Mouse (Mus musculus) embryonic fibroblast, embryonic 13.5 days (primary cell): Measurements from ENCODE around the gene Mcf2l.

Source experiments
- CTCF ChIP-seq: IDR thresholded peaks from 2 replicates; pipeline ENCODE4 v1.5.1; 2011; ENCODE audit warnings: mild to moderate bottlenecking, control low read depth, low read length, moderate library complexity, borderline replicate concordance; ENCODE audit not compliant: insufficient read depth
- POLR2A ChIP-seq: IDR thresholded peaks from 2 replicates; pipeline ENCODE4 v1.6.1; 2011; ENCODE audit warnings: low read depth, mild to moderate bottlenecking, control low read depth, low read length, moderate library complexity

DNA sequence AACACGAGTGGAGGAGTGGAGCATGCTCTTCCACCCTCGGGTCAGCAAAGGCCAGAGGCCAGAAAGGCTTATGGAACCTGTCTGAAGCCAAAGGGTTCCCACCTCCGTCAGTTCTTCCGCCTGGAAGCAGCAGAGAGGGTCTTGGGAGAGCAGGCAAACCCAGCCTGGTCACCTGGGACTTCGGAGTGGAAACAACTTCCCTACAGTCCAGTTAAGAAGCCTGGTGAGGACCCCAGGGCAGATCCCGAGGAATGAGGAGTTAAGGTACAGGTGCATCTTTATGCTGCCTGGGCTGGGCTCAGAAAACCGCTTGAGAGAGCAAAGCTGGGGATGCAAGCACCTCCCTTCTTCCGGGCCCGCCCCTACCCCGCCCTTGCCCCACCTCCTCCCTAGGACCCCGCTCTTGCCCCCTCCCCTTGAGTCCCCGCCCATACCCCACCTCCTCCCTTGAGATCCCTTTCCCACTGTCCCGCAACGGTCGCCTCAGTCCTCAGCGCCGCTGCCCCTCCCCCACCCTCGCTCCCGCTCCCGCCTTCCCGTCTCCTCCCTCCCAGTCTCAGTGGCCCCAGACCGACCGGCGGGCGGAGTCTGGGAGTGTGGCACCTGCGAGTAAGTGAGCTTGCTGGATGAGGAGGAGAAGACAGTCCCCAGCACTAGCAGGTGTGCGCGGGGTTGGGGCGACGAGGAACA, at the start of gene Mcf2l:
- TF ChIP-seq POLR2A (no peak), CTCF (no peak)
